10 mouse cellular contexts compared by ENCODE assay signal in the genomic region with DNA sequence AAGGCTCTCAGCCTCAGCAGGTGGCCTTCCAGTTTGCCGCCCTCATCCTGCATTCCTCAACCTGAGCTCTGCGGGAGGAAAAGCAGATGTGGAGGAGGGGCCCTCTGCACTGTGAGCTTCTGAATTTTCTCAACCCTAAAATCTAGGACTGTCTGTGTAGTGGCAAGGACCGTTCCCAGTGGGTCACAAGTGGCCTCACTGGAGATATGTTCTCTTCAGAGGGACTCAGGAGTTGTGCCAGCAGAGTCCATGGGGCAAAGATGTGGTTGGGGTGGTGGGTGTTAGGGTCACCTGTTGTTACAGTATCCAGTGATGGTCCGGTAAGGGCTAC. TPM values are rescaled to one million over a fixed set of nuclear protein-coding genes. Genes with fewer than 3 reads are reported as not detected.
DNase-seq lines count a peak whose midpoint lies in the region; TF ChIP-seq lines count a peak whose summit lies in the region.
"Had no signal": no experiment of that assay in that cellular context is flagged by ENCODE, and none has a peak within 500 bp of the region (broad histone marks: within the 10 kb centered on the region; RNA-seq: fewer than 3 reads in every experiment).

No protein-coding gene starts in this region.

- peak overlapping the region; percentile 55 for H3K4me3 ChIP-seq in heart, embryonic 10.5 days
- H3K4me3 ChIP-seq in E14TG2a.4 (replicated peaks; ENCODE audit: low read length), result peak overlapping the region; percentile 65

- peaks cover 58% of the 10 kb centered on the region for H3K27me3 ChIP-seq in heart, embryonic 10.5 days (ENCODE audit: insufficient read depth, poor library complexity, severe bottlenecking)
- H3K27me3 ChIP-seq in E14TG2a.4 (ENCODE audit: insufficient read depth, low read length), result peaks cover 70% of the 10 kb centered on the region

- TF ChIP-seq CTCF in E14TG2a.4 (conservative IDR thresholded peaks at IDR 0.05; ENCODE audit: low read length), result no peak

- WGBS in heart, embryonic 10.5 days, result 21% methylated on average over 4 of the region's 4 CpGs

- intact Hi-C loops in heart, postnatal 10 days (cut with DNase I), result loop anchor here (2.0 kb wide), 1 partner anchor 155 kb away; the partner anchor contains the start of gene Rnf43

- H3K27ac ChIP-seq in heart, embryonic 10.5 days, result 0 out of 2 replicates have a peak overlapping the region, but pooled peaks have one; percentile 4

- no peaks in the 10 kb centered on the region for H3K36me3 ChIP-seq in heart, embryonic 10.5 days
- no peaks in the 10 kb centered on the region for H3K36me3 ChIP-seq in E14TG2a.4 (ENCODE audit: insufficient read depth, low read length)

- H3K9me3 ChIP-seq in heart, embryonic 10.5 days, result no peaks in the 10 kb centered on the region
- no peaks in the 10 kb centered on the region for H3K9me3 ChIP-seq in E14TG2a.4 (ENCODE audit: low read length)

- peaks cover 7% of the 10 kb centered on the region; the same call in 1 of the 2 replicates for H3K4me1 ChIP-seq in heart, embryonic 10.5 days
- H3K4me1 ChIP-seq in E14TG2a.4 (replicated peaks; ENCODE audit: low read depth, low read length), result peaks cover 24% of the 10 kb centered on the region

- no peak for DNase-seq in heart, embryonic 10.5 days (ENCODE audit: low spot score)
- no peak for DNase-seq in heart, postnatal 10 days
- DNase-seq in forelimb bud, embryonic 11.5 days (ENCODE audit: low read depth, low spot score), result peak; percentile 44
- peak; percentile 65 for DNase-seq in mesoderm, embryonic 11.5 days (ENCODE audit: low read depth, low spot score)
- no peak for DNase-seq in urinary bladder, postnatal 14 days (ENCODE audit: low spot score)
- DNase-seq in frontal cortex, postnatal 10 days (ENCODE audit: low spot score in 2 of 2), result no peak
- no peak for DNase-seq in lung, postnatal 4 days

RNA-seq across cellular contexts. Expression of gene Lpo, which starts 10.7 kb away (rescaled TPM):
- 0.04 TPM in 1 of 2 replicates, not detected in the other for polyA plus RNA-seq in heart, embryonic 10.5 days (2016; fragmentation: Nextera tagmentation; extraction: Ambion mirVana)
- not detected for total RNA-seq in heart, postnatal 10 days (2021)
- total RNA-seq: heart, postnatal 4 days; neutrophil, adult 5-6 weeks had no signal

RNA-seq across cellular contexts. Expression of gene Mpo, which starts 24.0 kb away (rescaled TPM):
- 5.8 and 11.8 TPM in 2 replicates for polyA plus RNA-seq in heart, embryonic 10.5 days (2016; fragmentation: Nextera tagmentation; extraction: Ambion mirVana)
- total RNA-seq in heart, postnatal 10 days (2021), result not detected
- total RNA-seq: neutrophil, adult 5-6 weeks had no signal

RNA-seq across cellular contexts. Expression of gene Mks1, which starts 35.6 kb away (rescaled TPM):
- 10.9 and 14.7 TPM in 2 replicates for polyA plus RNA-seq in heart, embryonic 10.5 days (2016; fragmentation: Nextera tagmentation; extraction: Ambion mirVana)
- total RNA-seq in heart, postnatal 10 days (2021), result 1 to 10 TPM; 3.3 to 3.9 TPM

RNA-seq across cellular contexts. Expression of gene Tspoap1, which starts 57.1 kb away (rescaled TPM):
- polyA plus RNA-seq in heart, embryonic 10.5 days (2016; fragmentation: Nextera tagmentation; extraction: Ambion mirVana), result 0.95 and 1.5 TPM in 2 replicates
- total RNA-seq in heart, postnatal 10 days (2021), result under 1 TPM; 0.15 to 0.31 TPM

RNA-seq across cellular contexts. Expression of gene Epx, which starts 57.9 kb away (rescaled TPM):
- polyA plus RNA-seq in heart, embryonic 10.5 days (2016; fragmentation: Nextera tagmentation; extraction: Ambion mirVana), result 0.20 TPM in 1 of 2 replicates, not detected in the other
- not detected for total RNA-seq in heart, postnatal 10 days (2021)
- total RNA-seq: heart, postnatal 4 days; neutrophil, adult 5-6 weeks had no signal

Comparison
In these comparisons a context has a peak if more than half of its experiments do, and no peak if none do; other contexts are left out.
1. DNase-seq: peak in forelimb bud, embryonic 11.5 days (single experiment) and mesoderm, embryonic 11.5 days (single experiment); none in heart, embryonic 10.5 days (single experiment), heart, postnatal 10 days (0 of 2), urinary bladder, postnatal 14 days (single experiment), frontal cortex, postnatal 10 days (0 of 2) and lung, postnatal 4 days (0 of 2).